Mouse (Mus musculus) testis, adult 2 months (tissue): ENCODE results near the gene Elk3. TPM values are rescaled to one million over a fixed set of nuclear protein-coding genes. Genes with fewer than 3 reads are reported as not detected.

ENCODE experiments used
- H3K27ac ChIP-seq: fragments of 200-500 bp; 2 replicates; pipeline ENCODE4 v1.5.1; 2012; ENCODE audit warnings: low read depth, low read length; ENCODE audit not compliant: control insufficient read depth, insufficient read depth
- H3K27me3 ChIP-seq: fragments of 200-500 bp; 2 replicates; pipeline ENCODE4 v1.6.1; 2012; ENCODE audit warnings: mild to moderate bottlenecking, low read length, moderate library complexity; ENCODE audit not compliant: control insufficient read depth, insufficient read depth
- H3K36me3 ChIP-seq: fragments of 200-500 bp; 2 replicates; pipeline ENCODE4 v1.6.1; 2012; ENCODE audit warnings: mild to moderate bottlenecking, low read length; ENCODE audit not compliant: control insufficient read depth, insufficient read depth
- H3K4me1 ChIP-seq: fragments of 200-500 bp; 2 replicates; pipeline ENCODE4 v1.6.1; 2012; ENCODE audit warnings: low read length; ENCODE audit not compliant: control insufficient read depth, insufficient read depth
- H3K4me3 ChIP-seq: fragments of 200-500 bp; 2 replicates; pipeline ENCODE4 v1.5.1; 2012; ENCODE audit warnings: low read depth, mild to moderate bottlenecking, low read length, moderate library complexity, mixed read lengths; ENCODE audit not compliant: control insufficient read depth
- CTCF ChIP-seq: fragments of 200-500 bp; IDR thresholded peaks from 2 replicates; pipeline ENCODE4 v1.5.1; 2012; ENCODE audit warnings: low read depth, mild to moderate bottlenecking, inconsistent platforms, low read length, moderate library complexity; ENCODE audit not compliant: control insufficient read depth, insufficient read depth, insufficient replicate concordance
- POLR2A ChIP-seq: fragments of 200-500 bp; IDR thresholded peaks from 2 replicates; pipeline ENCODE4 v1.6.1; 2012; ENCODE audit warnings: low read depth, mild to moderate bottlenecking, inconsistent platforms, low read length, moderate library complexity; ENCODE audit not compliant: control insufficient read depth
- polyA plus RNA-seq: library from polyadenylated mRNA; depleted of rRNA; stranded (reverse); fragments of >200 nt; gene quantifications from 2 replicates; pipeline ENCODE4 v1.2.3, GENCODE M21; 2012

Gene Elk3
- polyA plus RNA-seq, 1 experiment, result 2.2 TPM

- Histone ChIP-seq H3K27me3 (no peaks in the 10 kb centered on the region), H3K36me3 (0 out of 2 replicates have a peak, but pooled peaks cover 2% of the 10 kb centered on the region), H3K4me3 (no peak overlapping the region), H3K4me1 (no peaks in the 10 kb centered on the region), H3K27ac (no peak overlapping the region)
- no peak for TF ChIP-seq CTCF
Measured at GRCm38 (mm10) chr10:93246185-93246920, 64.6 kb downstream of the Elk3 start.

GRCm38 (mm10) chr10:93244209-93244705 is 66.7 kb downstream of the Elk3 start:
- Histone ChIP-seq H3K4me1 (no peaks in the 10 kb centered on the region), H3K27ac (no peak overlapping the region), H3K27me3 (no peaks in the 10 kb centered on the region), H3K4me3 (no peak overlapping the region), H3K36me3 (0 out of 2 replicates have a peak, but pooled peaks cover 2% of the 10 kb centered on the region)
- TF ChIP-seq CTCF (no peak), POLR2A (no peak)

- TF ChIP-seq CTCF, result no peak
- no peak for TF ChIP-seq POLR2A
- Histone ChIP-seq H3K4me1 (no peaks in the 10 kb centered on the region), H3K4me3 (no peak overlapping the region), H3K36me3 (0 out of 2 replicates have a peak, but pooled peaks cover 2% of the 10 kb centered on the region), H3K27me3 (no peaks in the 10 kb centered on the region), H3K27ac (no peak overlapping the region)
Measured at GRCm38 (mm10) chr10:93242861-93243260, 68.1 kb downstream of the Elk3 start.

GRCm38 (mm10) chr10:93242208-93242607 is 68.7 kb downstream of the Elk3 start:
- Histone ChIP-seq H3K4me1 (no peaks in the 10 kb centered on the region), H3K4me3 (no peak overlapping the region), H3K36me3 (peaks cover 2% of the 10 kb centered on the region; the same call in 1 of the 2 replicates), H3K27ac (no peak overlapping the region), H3K27me3 (no peaks in the 10 kb centered on the region)
- TF ChIP-seq CTCF (no peak), POLR2A (no peak)

GRCm38 (mm10) chr10:93239201-93239806 is 71.6 kb downstream of the Elk3 start:
- TF ChIP-seq CTCF, result no peak
- no peak for TF ChIP-seq POLR2A

GRCm38 (mm10) chr10:93234692-93235091 is 76.2 kb downstream of the Elk3 start:
- Histone ChIP-seq H3K4me3 (no peak overlapping the region), H3K27ac (no peak overlapping the region), H3K36me3 (no peaks in the 10 kb centered on the region; the same call in 1 of the 2 replicates), H3K4me1 (no peaks in the 10 kb centered on the region), H3K27me3 (no peaks in the 10 kb centered on the region)
- TF ChIP-seq POLR2A (no peak), CTCF (no peak)

More at GRCm38 (mm10) chr10:93239201-93239806, 71.6 kb downstream of the Elk3 start:
- H3K4me3 ChIP-seq, result no peak overlapping the region
- H3K36me3 ChIP-seq, result peaks cover 2% of the 10 kb centered on the region; the same call in 1 of the 2 replicates
- H3K27me3 ChIP-seq, result no peaks in the 10 kb centered on the region
- H3K27ac ChIP-seq, result no peak overlapping the region
- H3K4me1 ChIP-seq, result no peaks in the 10 kb centered on the region

GRCm38 (mm10) chr10:93233665-93234194 is 77.2 kb downstream of the Elk3 start:
- TF ChIP-seq CTCF (no peak), POLR2A (no peak)
- Histone ChIP-seq H3K4me3 (no peak overlapping the region), H3K36me3 (no peaks in the 10 kb centered on the region; the same call in 1 of the 2 replicates), H3K4me1 (no peaks in the 10 kb centered on the region), H3K27me3 (no peaks in the 10 kb centered on the region), H3K27ac (no peak overlapping the region)
